Mouse (Mus musculus) kidney, postnatal 0 days (tissue): Measurements from ENCODE around the gene Sec61b. TPM values are rescaled to one million over a fixed set of nuclear protein-coding genes. Genes with fewer than 3 reads are reported as not detected.

ENCODE experiments used
- ATAC-seq: fragments of 200-750 bp; cut with Nextera tagmentation; replicated peaks from 2 replicates; pipeline ENCODE4 v1.8.0; 2017; ENCODE audit warnings: low read depth, moderate number of reproducible peaks, moderate TSS enrichment, moderate library complexity; ENCODE audit not compliant: low FRiP score
- DNase-seq: peaks from one replicate; pipeline ENCODE4 v3.0.0-alpha.2; 2016; ENCODE audit warnings: low spot score
- H3K27ac ChIP-seq: fragments of 300-500 bp; sonication (generic); 2 replicates; pipeline ENCODE4 v1.5.1; 2014; ENCODE audit warnings: mild to moderate bottlenecking
- H3K27me3 ChIP-seq: fragments of 300-500 bp; sonication (generic); 2 replicates; pipeline ENCODE4 v1.6.1; 2014; ENCODE audit warnings: low read length, mixed read lengths; ENCODE audit not compliant: insufficient read depth
- H3K36me3 ChIP-seq: fragments of 300-500 bp; sonication (generic); 2 replicates; pipeline ENCODE4 v1.6.1; 2014; ENCODE audit warnings: low read length, mixed read lengths; ENCODE audit not compliant: insufficient read depth
- H3K4me1 ChIP-seq: fragments of 300-500 bp; sonication (generic); replicated peaks from 2 replicates; pipeline ENCODE4 v1.6.1; 2014; ENCODE audit warnings: antibody characterized with exemption, low read length, mixed read lengths; ENCODE audit not compliant: insufficient read depth
- H3K4me2 ChIP-seq: fragments of 300-500 bp; sonication (generic); 2 replicates; pipeline ENCODE4 v1.6.1; 2014; ENCODE audit warnings: mild to moderate bottlenecking, low read length, moderate library complexity, mixed read lengths
- H3K4me3 ChIP-seq: fragments of 300-500 bp; sonication (generic); replicated peaks from 2 replicates; pipeline ENCODE4 v1.5.1; 2014; ENCODE audit warnings: low read depth, low read length
- H3K9ac ChIP-seq: fragments of 300-500 bp; sonication (generic); 2 replicates; pipeline ENCODE4 v1.6.1; 2014; ENCODE audit warnings: low read depth, low read length
- H3K9me3 ChIP-seq: fragments of 300-500 bp; sonication (generic); replicated peaks from 2 replicates; pipeline ENCODE4 v1.6.1; 2016; ENCODE audit warnings: low read length, inconsistent platforms, mixed read lengths
- CTCF ChIP-seq: IDR thresholded peaks from 2 replicates; pipeline ENCODE4 v1.5.1; 2016; ENCODE audit warnings: antibody characterized with exemption, low read depth, mild to moderate bottlenecking, moderate library complexity
- WGBS: fragments of 180-500 bp; shearing (Covaris S2); extraction: QIAGEN DNeasy Blood & Tissue Kit; methylation state at CpG from one replicate; pipeline ENCODE4 v1.1.7; 2014; 5-methylcytosine and 5-hydroxymethylcytosine counted together
- polyA plus RNA-seq: library from polyadenylated mRNA; unstranded; fragments of >200 nt; fragmentation: Nextera tagmentation; extraction: Ambion mirVana; gene quantifications from 2 replicates; pipeline ENCODE4 v1.2.1, GENCODE M21; 2015

Sec61b gene
- polyA plus RNA-seq, 1 experiment from 2014 or later: 445 TPM

GRCm38 (mm10) chr4:47480095-47480494, 5.6 kb downstream of the Sec61b start:
- Histone ChIP-seq H3K9me3 (no peaks in the 10 kb centered on the region), H3K4me2 (no peak overlapping the region), H3K4me3 (no peak overlapping the region), H3K4me1 (peaks cover 6% of the 10 kb centered on the region; the same call in 1 of the 2 replicates), H3K27me3 (no peaks in the 10 kb centered on the region), H3K27ac (no peak overlapping the region), H3K9ac (no peak overlapping the region), H3K36me3 (peaks cover 34% of the 10 kb centered on the region; the same call in 1 of the 2 replicates)
- WGBS: 87% methylated on average over 13 of the region's 13 CpGs
- DNase-seq: no peak
- no peak for ATAC-seq
- no peak for TF ChIP-seq CTCF

GRCm38 (mm10) chr4:47480576-47480975, 6.1 kb downstream of the Sec61b start:
- Histone ChIP-seq H3K4me3 (no peak overlapping the region), H3K9me3 (no peaks in the 10 kb centered on the region), H3K27ac (no peak overlapping the region), H3K4me1 (peaks cover 1% of the 10 kb centered on the region; the same call in 1 of the 2 replicates), H3K27me3 (no peaks in the 10 kb centered on the region), H3K36me3 (peaks cover 34% of the 10 kb centered on the region; the same call in 1 of the 2 replicates), H3K9ac (no peak overlapping the region), H3K4me2 (no peak overlapping the region)
- no peak for DNase-seq
- TF ChIP-seq CTCF: no peak
- no peak for ATAC-seq
- WGBS: 93% methylated on average over 9 of the region's 9 CpGs

GRCm38 (mm10) chr4:47491243-47491642, 16.8 kb downstream of the Sec61b start:
- Histone ChIP-seq H3K27me3 (no peaks in the 10 kb centered on the region), H3K4me3 (no peak overlapping the region), H3K36me3 (no peaks in the 10 kb centered on the region), H3K4me2 (no peak overlapping the region), H3K4me1 (no peaks in the 10 kb centered on the region), H3K9me3 (no peaks in the 10 kb centered on the region), H3K9ac (no peak overlapping the region), H3K27ac (no peak overlapping the region)
- ATAC-seq: no peak
- WGBS: 68% methylated on average over 6 of the region's 6 CpGs
- no peak for TF ChIP-seq CTCF
- no peak for DNase-seq

GRCm38 (mm10) chr4:47492311-47493086, 18.0 kb downstream of the Sec61b start:
- Histone ChIP-seq H3K4me2 (no peak overlapping the region), H3K4me3 (no peak overlapping the region), H3K36me3 (no peaks in the 10 kb centered on the region), H3K27me3 (no peaks in the 10 kb centered on the region), H3K4me1 (no peaks in the 10 kb centered on the region), H3K27ac (no peak overlapping the region), H3K9me3 (no peaks in the 10 kb centered on the region), H3K9ac (no peak overlapping the region)
- DNase-seq: no peak
- 57% methylated on average over 12 of the region's 12 CpGs for WGBS
- no peak for ATAC-seq
- TF ChIP-seq CTCF: no peak

- H3K4me1 ChIP-seq: no peaks in the 10 kb centered on the region
- no peak for TF ChIP-seq CTCF
- no peak overlapping the region for H3K4me3 ChIP-seq
- 75% methylated on average over 8 of the region's 8 CpGs for WGBS
- no peaks in the 10 kb centered on the region for H3K9me3 ChIP-seq
- ATAC-seq (no peak), DNase-seq (no peak)
- H3K27ac ChIP-seq: no peak overlapping the region
- no peaks in the 10 kb centered on the region for H3K27me3 ChIP-seq
- no peak overlapping the region for H3K4me2 ChIP-seq
- no peaks in the 10 kb centered on the region for H3K36me3 ChIP-seq
- H3K9ac ChIP-seq: no peak overlapping the region
These were observed 19.0 kb downstream of the Sec61b start for GRCm38 (mm10) chr4:47493456-47493855.

GRCm38 (mm10) chr4:47494137-47494536, 19.7 kb downstream of the Sec61b start:
- Histone ChIP-seq H3K27me3 (no peaks in the 10 kb centered on the region), H3K4me1 (no peaks in the 10 kb centered on the region), H3K36me3 (no peaks in the 10 kb centered on the region), H3K27ac (no peak overlapping the region), H3K4me3 (no peak overlapping the region), H3K9ac (no peak overlapping the region), H3K9me3 (no peaks in the 10 kb centered on the region), H3K4me2 (no peak overlapping the region)
- no peak for ATAC-seq
- no peak for TF ChIP-seq CTCF
- no peak for DNase-seq
- 82% methylated on average over 1 of the region's 1 CpGs for WGBS

GRCm38 (mm10) chr4:47494686-47495085, 20.2 kb downstream of the Sec61b start:
- Histone ChIP-seq H3K4me2 (no peak overlapping the region), H3K27ac (no peak overlapping the region), H3K9ac (no peak overlapping the region), H3K36me3 (no peaks in the 10 kb centered on the region), H3K4me3 (no peak overlapping the region), H3K27me3 (no peaks in the 10 kb centered on the region), H3K9me3 (no peaks in the 10 kb centered on the region), H3K4me1 (no peaks in the 10 kb centered on the region)
- no peak for DNase-seq
- ATAC-seq: no peak
- TF ChIP-seq CTCF: no peak
- 79% methylated on average over 2 of the region's 2 CpGs for WGBS
